Mouse (Mus musculus) lung, postnatal 0 days (tissue): ENCODE data around the gene Fam219a.

Experiments
- CTCF ChIP-seq: IDR thresholded peaks from 2 replicates; pipeline ENCODE4 v1.5.1; 2016; ENCODE audit warnings: antibody characterized with exemption, mild to moderate bottlenecking
- EP300 ChIP-seq: IDR thresholded peaks from 2 replicates; pipeline ENCODE4 v1.6.1; 2016; ENCODE audit warnings: antibody characterized with exemption, mild to moderate bottlenecking, control low read depth

DNA sequence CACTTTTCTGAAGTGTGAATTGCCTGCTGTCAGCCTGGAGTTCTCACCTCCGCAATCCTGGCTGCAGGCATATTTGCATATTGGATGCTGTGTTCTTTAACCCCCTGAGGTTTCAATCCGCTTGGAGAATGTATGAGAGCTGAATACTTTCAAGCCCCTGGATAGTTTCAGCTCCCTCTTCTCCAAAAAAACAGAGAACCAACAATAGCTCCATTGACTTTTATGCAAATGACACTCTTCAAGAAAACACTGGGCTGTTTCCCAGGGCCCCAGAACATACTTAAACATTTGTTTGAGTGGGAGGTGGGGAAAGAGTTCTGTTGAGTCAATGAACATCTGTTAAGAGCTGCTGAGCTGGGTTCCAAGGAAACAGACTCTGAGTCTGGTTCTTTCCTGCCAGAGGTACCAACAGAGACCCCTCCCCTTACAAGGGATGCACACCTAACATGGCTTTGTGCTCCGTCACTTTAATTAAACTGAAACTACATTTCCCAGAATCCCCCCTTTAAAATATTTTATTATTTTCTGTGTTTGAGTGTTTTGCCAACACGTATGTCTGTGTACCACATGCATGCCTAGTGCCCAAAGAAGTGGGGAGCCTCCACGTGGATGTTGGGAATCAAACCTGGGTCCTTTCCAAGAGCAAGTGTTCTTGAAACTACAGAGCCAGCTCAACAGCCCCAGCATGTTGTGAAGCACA lies 98.5 kb downstream of the Fam219a start:
- TF ChIP-seq EP300, result no peak
- no peak for TF ChIP-seq CTCF
